Mouse (Mus musculus): Measurements from ENCODE around the gene Trpm1.

DNA sequence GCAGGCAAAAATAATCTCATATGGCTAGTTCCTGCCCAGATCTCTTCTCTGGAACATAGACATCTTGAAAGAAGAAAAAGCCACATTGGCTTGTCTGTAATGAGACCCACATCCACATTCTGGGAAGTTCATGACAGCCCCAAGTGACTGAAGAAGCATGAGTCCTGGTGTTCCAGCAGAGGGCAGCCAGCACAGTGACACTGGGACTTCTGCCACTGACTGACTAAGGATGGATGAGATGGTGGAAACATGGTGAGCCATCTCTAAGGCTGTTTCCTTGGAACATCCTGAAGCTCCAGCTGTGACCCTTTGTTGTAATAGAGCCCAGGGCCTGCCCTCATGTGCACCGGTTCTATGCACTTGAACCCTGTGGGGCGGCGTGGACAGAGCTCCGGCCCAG lies 25.7 kb downstream of the Trpm1 start:
- no peak for TF ChIP-seq CTCF (IDR thresholded peaks at IDR 0.05; ENCODE audit: low read depth, low read length)
- no peak for TF ChIP-seq POLR2A (IDR thresholded peaks at IDR 0.05; ENCODE audit: borderline replicate concordance, low read depth, low read length)

Data from bone marrow macrophage, adult 2 months (primary cell).